Mouse (Mus musculus): ENCODE measurements at regions not wholly inside any gene's neighbourhood (a gene's known extent, or its start where the extent isn't known, plus 50 kb on each side); places are given as distances from the start of the nearest gene placed in this dataset.

- no peak overlapping the region for H3ac ChIP-seq (ENCODE audit: control insufficient read depth, insufficient read length, low read depth)
- TF ChIP-seq MYOG (IDR thresholded peaks at IDR 0.05; ENCODE audit: control insufficient read depth, extremely low read depth, insufficient read length), result no peak
- TF ChIP-seq CTCF (IDR thresholded peaks at IDR 0.05; ENCODE audit: control insufficient read depth, insufficient read depth, insufficient read length), result no peak
- no peak for TF ChIP-seq MYOD1 (IDR thresholded peaks at IDR 0.05; ENCODE audit: control insufficient read depth, insufficient read length, low read depth)
- TF ChIP-seq MAX (IDR thresholded peaks at IDR 0.05), result no peak
- no peak for TF ChIP-seq FOSL1 (IDR thresholded peaks at IDR 0.05; ENCODE audit: insufficient read depth, low read length, poor library complexity, severe bottlenecking)
- no peak for TF ChIP-seq CEBPB (IDR thresholded peaks at IDR 0.05; ENCODE audit: low read depth)
- TF ChIP-seq USF1 (IDR thresholded peaks at IDR 0.05; ENCODE audit: low read depth), result no peak
- no peaks in the 10 kb centered on the region for H3K36me3 ChIP-seq (ENCODE audit: control insufficient read depth, insufficient read depth)
- no peaks in the 10 kb centered on the region for H3K27me3 ChIP-seq (ENCODE audit: control insufficient read depth, insufficient read depth, insufficient read length)
- no peak overlapping the region for H3K4me3 ChIP-seq (ENCODE audit: insufficient read depth, poor library complexity, severe bottlenecking)
- no peaks in the 10 kb centered on the region for H3K79me3 ChIP-seq (ENCODE audit: low read depth)
- no peaks in the 10 kb centered on the region for H3K79me2 ChIP-seq (ENCODE audit: control insufficient read depth, insufficient read depth)
Measured at GRCm38 (mm10) chr2:79004862-79005261, 136.9 kb downstream of the Ube2e3 start.

GRCm38 (mm10) chr2:79008642-79009041 lies 140.7 kb downstream of the Ube2e3 start:
- no peaks in the 10 kb centered on the region for H3K79me2 ChIP-seq (ENCODE audit: control insufficient read depth, insufficient read depth)
- H3K36me3 ChIP-seq (ENCODE audit: control insufficient read depth, insufficient read depth), result no peaks in the 10 kb centered on the region
- TF ChIP-seq MAX (IDR thresholded peaks at IDR 0.05), result no peak
- no peak for TF ChIP-seq CTCF (IDR thresholded peaks at IDR 0.05; ENCODE audit: control insufficient read depth, insufficient read depth, insufficient read length)
- TF ChIP-seq USF1 (IDR thresholded peaks at IDR 0.05; ENCODE audit: low read depth), result no peak
- no peak for TF ChIP-seq CEBPB (IDR thresholded peaks at IDR 0.05; ENCODE audit: low read depth)
- no peak for TF ChIP-seq MYOG (IDR thresholded peaks at IDR 0.05; ENCODE audit: control insufficient read depth, extremely low read depth, insufficient read length)
- no peak for TF ChIP-seq MYOD1 (IDR thresholded peaks at IDR 0.05; ENCODE audit: control insufficient read depth, insufficient read length, low read depth)
- no peak for TF ChIP-seq FOSL1 (IDR thresholded peaks at IDR 0.05; ENCODE audit: insufficient read depth, low read length, poor library complexity, severe bottlenecking)

GRCm38 (mm10) chr2:79009791-79010190 lies 141.9 kb downstream of the Ube2e3 start:
- Histone ChIP-seq H3K27me3 (ENCODE audit: control insufficient read depth, insufficient read depth, insufficient read length) (no peaks in the 10 kb centered on the region), H3ac (ENCODE audit: control insufficient read depth, insufficient read length, low read depth) (no peak overlapping the region), H3K4me3 (ENCODE audit: insufficient read depth, poor library complexity, severe bottlenecking) (no peak overlapping the region), H3K36me3 (ENCODE audit: control insufficient read depth, insufficient read depth) (no peaks in the 10 kb centered on the region), H3K79me3 (ENCODE audit: low read depth) (no peaks in the 10 kb centered on the region), H3K79me2 (ENCODE audit: control insufficient read depth, insufficient read depth) (no peaks in the 10 kb centered on the region)
- TF ChIP-seq MAX (IDR thresholded peaks at IDR 0.05), result no peak
- no peak for TF ChIP-seq CTCF (IDR thresholded peaks at IDR 0.05; ENCODE audit: control insufficient read depth, insufficient read depth, insufficient read length)
- no peak for TF ChIP-seq MYOD1 (IDR thresholded peaks at IDR 0.05; ENCODE audit: control insufficient read depth, insufficient read length, low read depth)
- no peak for TF ChIP-seq FOSL1 (IDR thresholded peaks at IDR 0.05; ENCODE audit: insufficient read depth, low read length, poor library complexity, severe bottlenecking)
- no peak for TF ChIP-seq CEBPB (IDR thresholded peaks at IDR 0.05; ENCODE audit: low read depth)
- TF ChIP-seq MYOG (IDR thresholded peaks at IDR 0.05; ENCODE audit: control insufficient read depth, extremely low read depth, insufficient read length), result no peak
- TF ChIP-seq USF1 (IDR thresholded peaks at IDR 0.05; ENCODE audit: low read depth), result no peak

More at GRCm38 (mm10) chr2:79008642-79009041, 140.7 kb downstream of the Ube2e3 start:
- Histone ChIP-seq H3K27me3 (ENCODE audit: control insufficient read depth, insufficient read depth, insufficient read length) (no peaks in the 10 kb centered on the region), H3K4me3 (ENCODE audit: insufficient read depth, poor library complexity, severe bottlenecking) (no peak overlapping the region), H3ac (ENCODE audit: control insufficient read depth, insufficient read length, low read depth) (no peak overlapping the region), H3K79me3 (ENCODE audit: low read depth) (no peaks in the 10 kb centered on the region)

- no peaks in the 10 kb centered on the region for H3K79me3 ChIP-seq (ENCODE audit: low read depth)
- no peak overlapping the region for H3K4me3 ChIP-seq (ENCODE audit: insufficient read depth, poor library complexity, severe bottlenecking)
- TF ChIP-seq FOSL1 (IDR thresholded peaks at IDR 0.05; ENCODE audit: insufficient read depth, low read length, poor library complexity, severe bottlenecking) (no peak), MYOG (IDR thresholded peaks at IDR 0.05; ENCODE audit: control insufficient read depth, extremely low read depth, insufficient read length) (no peak), CTCF (IDR thresholded peaks at IDR 0.05; ENCODE audit: control insufficient read depth, insufficient read depth, insufficient read length) (no peak), CEBPB (IDR thresholded peaks at IDR 0.05; ENCODE audit: low read depth) (no peak), USF1 (IDR thresholded peaks at IDR 0.05; ENCODE audit: low read depth) (no peak), MAX (IDR thresholded peaks at IDR 0.05) (no peak), MYOD1 (IDR thresholded peaks at IDR 0.05; ENCODE audit: control insufficient read depth, insufficient read length, low read depth) (no peak)
- no peaks in the 10 kb centered on the region for H3K27me3 ChIP-seq (ENCODE audit: control insufficient read depth, insufficient read depth, insufficient read length)
- H3K36me3 ChIP-seq (ENCODE audit: control insufficient read depth, insufficient read depth), result no peaks in the 10 kb centered on the region
- no peak overlapping the region for H3ac ChIP-seq (ENCODE audit: control insufficient read depth, insufficient read length, low read depth)
- H3K79me2 ChIP-seq (ENCODE audit: control insufficient read depth, insufficient read depth), result no peaks in the 10 kb centered on the region
Measured at GRCm38 (mm10) chr2:79010273-79010672, 142.3 kb downstream of the Ube2e3 start.

- Histone ChIP-seq H3K79me3 (ENCODE audit: low read depth) (no peaks in the 10 kb centered on the region), H3K27me3 (ENCODE audit: control insufficient read depth, insufficient read depth, insufficient read length) (no peaks in the 10 kb centered on the region), H3K79me2 (ENCODE audit: control insufficient read depth, insufficient read depth) (no peaks in the 10 kb centered on the region), H3K36me3 (ENCODE audit: control insufficient read depth, insufficient read depth) (no peaks in the 10 kb centered on the region), H3ac (ENCODE audit: control insufficient read depth, insufficient read length, low read depth) (no peak overlapping the region), H3K4me3 (ENCODE audit: insufficient read depth, poor library complexity, severe bottlenecking) (no peak overlapping the region)
- no peak for TF ChIP-seq CEBPB (IDR thresholded peaks at IDR 0.05; ENCODE audit: low read depth)
- TF ChIP-seq CTCF (IDR thresholded peaks at IDR 0.05; ENCODE audit: control insufficient read depth, insufficient read depth, insufficient read length), result no peak
- TF ChIP-seq MYOD1 (IDR thresholded peaks at IDR 0.05; ENCODE audit: control insufficient read depth, insufficient read length, low read depth), result no peak
- no peak for TF ChIP-seq MYOG (IDR thresholded peaks at IDR 0.05; ENCODE audit: control insufficient read depth, extremely low read depth, insufficient read length)
- no peak for TF ChIP-seq USF1 (IDR thresholded peaks at IDR 0.05; ENCODE audit: low read depth)
- no peak for TF ChIP-seq MAX (IDR thresholded peaks at IDR 0.05)
- TF ChIP-seq FOSL1 (IDR thresholded peaks at IDR 0.05; ENCODE audit: insufficient read depth, low read length, poor library complexity, severe bottlenecking), result no peak
Measured at GRCm38 (mm10) chr2:79018732-79019423, 151.0 kb downstream of the Ube2e3 start.

All from C2C12 (cell line).